ENCODE assay signal across 8 mouse cellular contexts in genomic region chr13:80881722-80882500, GRCm38 (mm10). TPM values are rescaled to one million over a fixed set of nuclear protein-coding genes. Genes with fewer than 3 reads are reported as not detected.
DNase-seq lines count a peak whose midpoint lies in the region; ATAC-seq and TF ChIP-seq lines count a peak whose summit lies in the region.

No protein-coding gene starts in this region.

- no peak for TF ChIP-seq POLR2A in limb, embryonic 14.5 days (IDR thresholded peaks at IDR 0.05; ENCODE audit: borderline replicate concordance, extremely low read depth, insufficient read depth, insufficient read length)

- no peak overlapping the region for H3K4me3 ChIP-seq in forebrain, embryonic 13.5 days
- H3K4me3 ChIP-seq in hindbrain, postnatal 0 days (ENCODE audit: low read length), result no peak overlapping the region
- H3K4me3 ChIP-seq in limb, embryonic 14.5 days (replicated peaks; ENCODE audit: low read length), result 0 out of 2 replicates have a peak overlapping the region, but pooled peaks have one; percentile 91
- no peak overlapping the region for H3K4me3 ChIP-seq in midbrain, embryonic 16.5 days (ENCODE audit: low read depth, low read length)

- H3K9me3 ChIP-seq in forebrain, embryonic 13.5 days (replicated peaks), result no peaks in the 10 kb centered on the region
- no peaks in the 10 kb centered on the region for H3K9me3 ChIP-seq in hindbrain, postnatal 0 days (ENCODE audit: low read length)
- no peaks in the 10 kb centered on the region for H3K9me3 ChIP-seq in limb, embryonic 14.5 days (ENCODE audit: control insufficient read depth, low read length)
- no peaks in the 10 kb centered on the region for H3K9me3 ChIP-seq in midbrain, embryonic 16.5 days (replicated peaks; ENCODE audit: control insufficient read depth, low read length, poor library complexity, severe bottlenecking)

- no peak for ATAC-seq in forebrain, embryonic 13.5 days
- ATAC-seq in hindbrain, postnatal 0 days, result no peak
- ATAC-seq in limb, embryonic 14.5 days (ENCODE audit: low FRiP score, low read depth), result no peak
- no peak for ATAC-seq in midbrain, embryonic 16.5 days

- peak overlapping the region; percentile 60; the same call in 1 of the 2 replicates for H3K4me2 ChIP-seq in forebrain, embryonic 13.5 days
- H3K4me2 ChIP-seq in hindbrain, postnatal 0 days (ENCODE audit: low read depth, low read length), result peak overlapping the region; percentile 58
- H3K4me2 ChIP-seq in limb, embryonic 14.5 days (replicated peaks; ENCODE audit: low read depth, low read length, severe bottlenecking), result peak overlapping the region; percentile 55
- peak overlapping the region; percentile 54; the same call in 1 of the 2 replicates for H3K4me2 ChIP-seq in midbrain, embryonic 16.5 days (ENCODE audit: low read length)

- 24% methylated on average over 6 of the region's 6 CpGs for WGBS in forebrain, embryonic 13.5 days
- 22% methylated on average over 6 of the region's 6 CpGs for WGBS in hindbrain, postnatal 0 days
- WGBS in limb, embryonic 14.5 days, result 15% methylated on average over 6 of the region's 6 CpGs
- 24% methylated on average over 6 of the region's 6 CpGs for WGBS in midbrain, embryonic 16.5 days

- DNase-seq in right cerebral cortex, adult 2 months (ENCODE audit: low spot score in 2 of 2), result peak; percentile 32 to 37
- no peak for DNase-seq in right cerebral cortex, postnatal 4 days
- DNase-seq in c-Kit-positive CD71-positive TER-119-positive erythroid progenitor cells, embryonic 14.5 days (ENCODE audit: low spot score), result peak; percentile 82
- DNase-seq in hindbrain, postnatal 0 days (ENCODE audit: low spot score), result peak; percentile 95
- DNase-seq in limb, embryonic 14.5 days (ENCODE audit: low spot score), result peak; percentile 93
- DNase-seq in thymus, postnatal 14 days, result peak; percentile 80

- H3K27ac ChIP-seq in forebrain, embryonic 13.5 days, result peak overlapping the region; percentile 100
- peak overlapping the region; percentile 100 for H3K27ac ChIP-seq in hindbrain, postnatal 0 days
- peak overlapping the region; percentile 100 for H3K27ac ChIP-seq in limb, embryonic 14.5 days (replicated peaks; ENCODE audit: low read depth, low read length)
- H3K27ac ChIP-seq in midbrain, embryonic 16.5 days (ENCODE audit: low read length), result peak overlapping the region; percentile 100

- H3K27me3 ChIP-seq in forebrain, embryonic 13.5 days, result no peaks in the 10 kb centered on the region
- H3K27me3 ChIP-seq in hindbrain, postnatal 0 days (ENCODE audit: insufficient read depth, low read length), result no peaks in the 10 kb centered on the region
- no peaks in the 10 kb centered on the region for H3K27me3 ChIP-seq in limb, embryonic 14.5 days (ENCODE audit: control insufficient read depth, insufficient read depth, low read length)
- H3K27me3 ChIP-seq in midbrain, embryonic 16.5 days (ENCODE audit: control insufficient read depth, insufficient read depth, low read depth, low read length), result no peaks in the 10 kb centered on the region

- peaks cover 8% of the 10 kb centered on the region for H3K4me1 ChIP-seq in forebrain, embryonic 13.5 days
- 0 out of 2 replicates have a peak, but pooled peaks cover 2% of the 10 kb centered on the region for H3K4me1 ChIP-seq in hindbrain, postnatal 0 days (ENCODE audit: insufficient read depth, low read length)
- H3K4me1 ChIP-seq in limb, embryonic 14.5 days (ENCODE audit: control insufficient read depth, insufficient read depth, low read length), result peaks cover 2% of the 10 kb centered on the region
- H3K4me1 ChIP-seq in midbrain, embryonic 16.5 days (ENCODE audit: control insufficient read depth, insufficient read depth, low read length), result 0 out of 2 replicates have a peak, but pooled peaks cover 2% of the 10 kb centered on the region

- no peak overlapping the region; the same call in 1 of the 2 replicates for H3K9ac ChIP-seq in forebrain, embryonic 13.5 days
- H3K9ac ChIP-seq in hindbrain, postnatal 0 days (replicated peaks; ENCODE audit: low read length), result no peak overlapping the region
- H3K9ac ChIP-seq in limb, embryonic 14.5 days (ENCODE audit: low read depth, low read length, severe bottlenecking), result peak overlapping the region; percentile 100; the same call in 1 of the 2 replicates
- H3K9ac ChIP-seq in midbrain, embryonic 16.5 days (ENCODE audit: low read depth, low read length), result no peak overlapping the region; the same call in 1 of the 2 replicates

- H3K36me3 ChIP-seq in forebrain, embryonic 13.5 days (ENCODE audit: poor library complexity, severe bottlenecking), result no peaks in the 10 kb centered on the region
- no peaks in the 10 kb centered on the region for H3K36me3 ChIP-seq in hindbrain, postnatal 0 days (ENCODE audit: insufficient read depth, low read length)
- H3K36me3 ChIP-seq in limb, embryonic 14.5 days (ENCODE audit: control insufficient read depth, insufficient read depth, low read length), result no peaks in the 10 kb centered on the region
- no peaks in the 10 kb centered on the region for H3K36me3 ChIP-seq in midbrain, embryonic 16.5 days (ENCODE audit: control insufficient read depth, insufficient read depth, low read length)

- peak; percentile 96 for TF ChIP-seq CTCF in hindbrain, postnatal 0 days (IDR thresholded peaks at IDR 0.05; ENCODE audit: low read depth)

RNA-seq across cellular contexts. Expression of gene Arrdc3, which starts 1.3 kb away (rescaled TPM):
- 55.7 and 58.3 TPM in 2 replicates for polyA plus RNA-seq in forebrain, embryonic 13.5 days (2015; fragmentation: Nextera tagmentation; extraction: Ambion mirVana)
- total RNA-seq in hindbrain, postnatal 0 days (2014; rRNA removed), result 82.1 and 100 TPM in 2 replicates
- 48.1 and 49.8 TPM in 2 replicates for polyA plus RNA-seq in hindbrain, postnatal 0 days (2015; fragmentation: Nextera tagmentation; extraction: Ambion mirVana)
- polyA plus RNA-seq in limb, embryonic 14.5 days (2012; rRNA removed), result 49.4 and 59.0 TPM in 2 replicates
- 66.1 and 66.5 TPM in 2 replicates for polyA plus RNA-seq in limb, embryonic 14.5 days (2014; fragmentation: Nextera tagmentation; extraction: Ambion mirVana)
- polyA plus RNA-seq in midbrain, embryonic 16.5 days (2015; fragmentation: Nextera tagmentation; extraction: Ambion mirVana), result 53.4 and 55.8 TPM in 2 replicates
